Mouse (Mus musculus): Measurements from ENCODE around the gene Cxcl9. TPM values are rescaled to one million over a fixed set of nuclear protein-coding genes. Genes with fewer than 3 reads are reported as not detected.
"Not testable (repeated sequence)": the region's sequence is repeated elsewhere in the genome, so short reads cannot be mapped to it uniquely, and the experiment has no call there.

Cxcl9 gene
- polyA plus RNA-seq, 1 experiment from 2014 or later, result not detected

GRCm38 (mm10) chr5:92368392-92368791 lies 40.5 kb upstream of the Cxcl9 start:
- Histone ChIP-seq H3K9me3 (ENCODE audit: control insufficient read depth, low read length) (no peaks in the 10 kb centered on the region), H3K9ac (replicated peaks; ENCODE audit: low read depth, low read length) (no peak overlapping the region), H3K27me3 (replicated peaks; ENCODE audit: control insufficient read depth, insufficient read depth, low read length) (no peaks in the 10 kb centered on the region), H3K4me3 (replicated peaks; ENCODE audit: low read length) (no peak overlapping the region), H3K27ac (ENCODE audit: low read length) (no peak overlapping the region), H3K4me2 (ENCODE audit: low read length) (no peak overlapping the region), H3K4me1 (replicated peaks; ENCODE audit: control insufficient read depth, insufficient read depth, low read length) (peaks cover 9% of the 10 kb centered on the region), H3K36me3 (ENCODE audit: control insufficient read depth, insufficient read depth) (no peaks in the 10 kb centered on the region)
- WGBS, result 62% methylated on average over 10 of the region's 10 CpGs
- ATAC-seq, result no peak

DNA sequence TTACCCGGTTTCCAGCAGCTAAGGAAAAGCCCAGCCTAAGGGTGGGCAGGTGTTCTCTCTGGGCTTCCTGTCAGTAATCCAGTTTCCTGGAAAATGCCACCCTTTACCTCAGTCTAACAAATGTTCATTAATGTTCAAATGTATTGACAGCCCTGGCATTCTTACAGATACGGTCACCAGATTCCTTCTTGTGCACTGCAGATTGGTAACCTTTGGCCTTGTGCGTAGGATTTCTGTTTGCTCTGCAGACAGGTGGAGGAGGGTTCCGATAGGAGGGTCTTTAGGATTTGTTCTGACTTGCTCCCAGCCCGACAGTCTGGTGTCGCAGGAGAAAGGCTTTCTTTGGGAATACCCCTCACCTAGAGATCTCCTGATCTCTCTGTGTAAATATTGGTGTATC lies 38.7 kb upstream of the Cxcl9 start:
- Histone ChIP-seq H3K27me3 (replicated peaks; ENCODE audit: control insufficient read depth, insufficient read depth, low read length) (no peaks in the 10 kb centered on the region), H3K27ac (ENCODE audit: low read length) (no peak overlapping the region), H3K36me3 (ENCODE audit: control insufficient read depth, insufficient read depth) (no peaks in the 10 kb centered on the region), H3K4me3 (replicated peaks; ENCODE audit: low read length) (no peak overlapping the region), H3K9me3 (ENCODE audit: control insufficient read depth, low read length) (no peaks in the 10 kb centered on the region), H3K4me2 (ENCODE audit: low read length) (no peak overlapping the region), H3K9ac (replicated peaks; ENCODE audit: low read depth, low read length) (no peak overlapping the region), H3K4me1 (replicated peaks; ENCODE audit: control insufficient read depth, insufficient read depth, low read length) (peaks cover 9% of the 10 kb centered on the region)
- no peak for ATAC-seq
- 86% methylated on average over 6 of the region's 6 CpGs for WGBS

DNA sequence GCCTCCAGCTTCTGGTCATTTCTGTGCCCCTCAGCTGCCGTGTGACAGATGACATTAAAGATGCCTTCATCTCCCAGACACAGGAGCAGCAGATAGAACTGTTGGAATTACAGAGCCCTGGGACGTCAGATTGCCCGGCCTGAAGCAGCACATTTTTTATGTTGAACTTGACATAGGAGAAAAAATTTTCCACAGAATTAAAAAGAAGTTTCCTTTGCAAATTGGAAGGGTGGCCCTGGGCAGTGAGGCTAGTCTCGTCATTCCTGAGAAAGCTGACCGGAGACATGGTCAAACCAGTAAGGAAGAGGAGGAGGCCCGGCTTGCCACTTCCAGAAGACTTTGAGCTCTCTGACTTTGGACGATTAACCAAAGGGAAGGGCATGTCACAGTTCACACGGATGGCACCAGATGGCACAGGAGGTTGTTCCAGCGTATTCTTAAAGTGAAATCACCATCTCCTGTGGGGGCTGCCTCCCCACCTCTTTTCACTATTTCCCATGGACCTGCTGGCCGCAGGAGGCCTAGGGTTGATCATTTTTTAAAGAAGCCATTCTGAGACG lies 37.3 kb upstream of the Cxcl9 start:
- Histone ChIP-seq H3K27me3 (replicated peaks; ENCODE audit: control insufficient read depth, insufficient read depth, low read length) (no peaks in the 10 kb centered on the region), H3K9me3 (ENCODE audit: control insufficient read depth, low read length) (no peaks in the 10 kb centered on the region), H3K4me1 (replicated peaks; ENCODE audit: control insufficient read depth, insufficient read depth, low read length) (peaks cover 3% of the 10 kb centered on the region), H3K4me2 (ENCODE audit: low read length) (no peak overlapping the region), H3K27ac (ENCODE audit: low read length) (no peak overlapping the region), H3K36me3 (ENCODE audit: control insufficient read depth, insufficient read depth) (no peaks in the 10 kb centered on the region), H3K4me3 (replicated peaks; ENCODE audit: low read length) (no peak overlapping the region), H3K9ac (replicated peaks; ENCODE audit: low read depth, low read length) (no peak overlapping the region)
- 79% methylated on average over 11 of the region's 11 CpGs for WGBS
- no peak for ATAC-seq

- 92% methylated on average over 5 of the region's 5 CpGs for WGBS
- Histone ChIP-seq H3K4me2 (ENCODE audit: low read length) (no peak overlapping the region), H3K27ac (ENCODE audit: low read length) (no peak overlapping the region), H3K27me3 (replicated peaks; ENCODE audit: control insufficient read depth, insufficient read depth, low read length) (no peaks in the 10 kb centered on the region), H3K9me3 (ENCODE audit: control insufficient read depth, low read length) (no peaks in the 10 kb centered on the region), H3K4me3 (replicated peaks; ENCODE audit: low read length) (no peak overlapping the region), H3K36me3 (ENCODE audit: control insufficient read depth, insufficient read depth) (no peaks in the 10 kb centered on the region), H3K9ac (replicated peaks; ENCODE audit: low read depth, low read length) (no peak overlapping the region), H3K4me1 (replicated peaks; ENCODE audit: control insufficient read depth, insufficient read depth, low read length) (no peaks in the 10 kb centered on the region)
- ATAC-seq, result no peak
Observed at GRCm38 (mm10) chr5:92364011-92364410, 36.1 kb upstream of the Cxcl9 start.

GRCm38 (mm10) chr5:92363179-92363578 lies 35.3 kb upstream of the Cxcl9 start:
- 6% methylated on average over 4 of the region's 4 CpGs for WGBS
- Histone ChIP-seq H3K27ac (ENCODE audit: low read length) (no peak overlapping the region), H3K4me3 (replicated peaks; ENCODE audit: low read length) (no peak overlapping the region), H3K27me3 (replicated peaks; ENCODE audit: control insufficient read depth, insufficient read depth, low read length) (no peaks in the 10 kb centered on the region), H3K4me1 (replicated peaks; ENCODE audit: control insufficient read depth, insufficient read depth, low read length) (no peaks in the 10 kb centered on the region), H3K36me3 (ENCODE audit: control insufficient read depth, insufficient read depth) (no peaks in the 10 kb centered on the region), H3K9me3 (ENCODE audit: control insufficient read depth, low read length) (no peaks in the 10 kb centered on the region), H3K9ac (replicated peaks; ENCODE audit: low read depth, low read length) (no peak overlapping the region), H3K4me2 (ENCODE audit: low read length) (no peak overlapping the region)
- no peak for ATAC-seq

DNA sequence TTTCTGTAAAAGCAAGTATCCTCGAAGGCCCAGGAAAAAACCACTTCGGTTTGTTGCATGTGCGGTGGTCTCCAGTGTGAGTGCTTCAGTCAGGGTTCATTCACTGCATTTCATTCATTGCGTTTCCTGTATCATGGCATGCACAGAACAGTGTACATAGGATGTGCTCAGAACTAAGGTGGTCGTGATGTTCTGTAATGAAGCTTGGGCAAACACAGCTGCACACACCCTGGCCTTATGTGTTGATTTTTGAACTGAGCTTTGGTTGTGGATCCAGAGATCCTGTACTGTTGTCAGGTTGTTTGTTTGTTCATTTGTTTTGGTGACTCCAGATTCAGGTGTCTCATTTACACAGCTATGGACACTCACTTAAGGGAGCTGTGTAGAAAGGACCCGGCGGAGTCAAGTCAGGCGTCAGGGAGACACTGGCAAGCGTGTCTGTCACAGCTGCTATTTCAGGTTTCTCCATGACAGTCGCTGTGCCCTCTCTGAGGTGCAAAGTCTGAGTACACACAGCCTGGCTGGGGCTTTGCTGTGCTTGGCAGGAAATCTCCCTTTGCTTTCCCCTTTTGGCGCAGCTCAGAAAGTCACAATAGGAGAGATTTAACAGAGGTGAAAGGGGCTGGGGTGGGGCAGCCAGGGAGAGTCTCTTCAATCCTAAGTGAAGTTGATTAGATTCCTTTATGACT lies 31.0 kb upstream of the Cxcl9 start:
- H3K9me3 ChIP-seq (ENCODE audit: control insufficient read depth, low read length), result no peaks in the 10 kb centered on the region
- no peak overlapping the region for H3K9ac ChIP-seq (replicated peaks; ENCODE audit: low read depth, low read length)
- H3K27ac ChIP-seq (ENCODE audit: low read length), result no peak overlapping the region
- H3K4me1 ChIP-seq (replicated peaks; ENCODE audit: control insufficient read depth, insufficient read depth, low read length), result no peaks in the 10 kb centered on the region
- no peaks in the 10 kb centered on the region for H3K27me3 ChIP-seq (replicated peaks; ENCODE audit: control insufficient read depth, insufficient read depth, low read length)
- ATAC-seq, result no peak
- H3K4me3 ChIP-seq (replicated peaks; ENCODE audit: low read length), result no peak overlapping the region
- no peaks in the 10 kb centered on the region for H3K36me3 ChIP-seq (ENCODE audit: control insufficient read depth, insufficient read depth)
- 76% methylated on average over 11 of the region's 11 CpGs for WGBS
- H3K4me2 ChIP-seq (ENCODE audit: low read length), result no peak overlapping the region

DNA sequence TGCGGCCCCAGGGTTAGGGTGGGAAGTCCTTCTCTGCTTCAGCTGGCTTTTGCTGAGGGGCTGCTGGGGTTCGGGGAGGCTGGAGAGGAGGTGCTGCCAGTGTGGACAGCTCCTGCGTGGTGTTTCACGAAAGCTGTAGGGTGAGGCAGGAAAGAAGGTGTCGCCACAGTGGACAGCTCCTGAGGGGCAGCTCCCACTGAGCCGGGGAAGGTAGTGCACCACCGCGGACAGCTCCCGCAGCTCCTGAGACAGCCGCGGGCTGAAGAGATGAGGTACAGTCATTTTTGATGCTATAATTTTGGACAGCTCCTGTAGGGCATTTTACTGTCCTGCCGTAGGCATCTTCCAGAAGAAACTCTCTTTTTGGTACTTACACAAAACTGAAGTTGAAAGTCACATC lies 30.2 kb upstream of the Cxcl9 start:
- Histone ChIP-seq H3K36me3 (ENCODE audit: control insufficient read depth, insufficient read depth) (no peaks in the 10 kb centered on the region), H3K9ac (replicated peaks; ENCODE audit: low read depth, low read length) (no peak overlapping the region), H3K4me1 (replicated peaks; ENCODE audit: control insufficient read depth, insufficient read depth, low read length) (no peaks in the 10 kb centered on the region), H3K27me3 (replicated peaks; ENCODE audit: control insufficient read depth, insufficient read depth, low read length) (no peaks in the 10 kb centered on the region), H3K4me2 (ENCODE audit: low read length) (no peak overlapping the region), H3K4me3 (replicated peaks; ENCODE audit: low read length) (no peak overlapping the region), H3K27ac (ENCODE audit: low read length) (no peak overlapping the region), H3K9me3 (ENCODE audit: control insufficient read depth, low read length) (no peaks in the 10 kb centered on the region)
- ATAC-seq, result no peak
- 62% methylated on average over 11 of the region's 12 CpGs for WGBS

DNA sequence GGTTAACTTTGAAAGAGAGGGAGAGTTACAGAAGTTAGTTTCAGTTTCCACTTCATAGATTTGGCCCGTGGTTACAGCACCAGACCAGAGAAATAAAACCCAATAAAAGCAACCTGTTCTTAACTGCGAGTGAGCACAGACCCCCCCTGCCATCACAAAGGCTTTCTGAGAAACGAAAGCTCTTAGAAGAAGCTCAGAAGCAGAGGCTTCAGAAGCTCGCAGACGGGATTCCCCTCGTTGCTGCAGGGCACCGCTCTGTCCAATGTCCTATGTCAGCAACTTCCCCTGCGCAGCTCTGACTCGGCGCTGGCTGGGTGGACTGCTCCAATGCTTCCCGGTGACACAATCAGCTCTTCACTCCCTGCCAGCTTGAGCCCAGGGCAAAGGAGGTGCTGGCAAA lies 25.6 kb upstream of the Cxcl9 start:
- WGBS, result 54% methylated on average over 11 of the region's 11 CpGs
- Histone ChIP-seq H3K9me3 (ENCODE audit: control insufficient read depth, low read length) (no peaks in the 10 kb centered on the region), H3K9ac (replicated peaks; ENCODE audit: low read depth, low read length) (no peak overlapping the region), H3K4me1 (replicated peaks; ENCODE audit: control insufficient read depth, insufficient read depth, low read length) (peaks cover 3% of the 10 kb centered on the region; the same call in 1 of the 2 replicates), H3K27me3 (replicated peaks; ENCODE audit: control insufficient read depth, insufficient read depth, low read length) (no peaks in the 10 kb centered on the region), H3K4me2 (ENCODE audit: low read length) (peak overlapping the region; percentile 22), H3K4me3 (replicated peaks; ENCODE audit: low read length) (no peak overlapping the region), H3K36me3 (ENCODE audit: control insufficient read depth, insufficient read depth) (no peaks in the 10 kb centered on the region), H3K27ac (ENCODE audit: low read length) (no peak overlapping the region)
- no peak for ATAC-seq

GRCm38 (mm10) chr5:92352716-92353115 lies 24.8 kb upstream of the Cxcl9 start:
- H3K36me3 ChIP-seq (ENCODE audit: control insufficient read depth, insufficient read depth); H3K9me3 ChIP-seq (ENCODE audit: control insufficient read depth, low read length); ATAC-seq; H3K4me1 ChIP-seq (replicated peaks; ENCODE audit: control insufficient read depth, insufficient read depth, low read length); H3K9ac ChIP-seq (replicated peaks; ENCODE audit: low read depth, low read length); H3K4me2 ChIP-seq (ENCODE audit: low read length); H3K4me3 ChIP-seq (replicated peaks; ENCODE audit: low read length); H3K27ac ChIP-seq (ENCODE audit: low read length); H3K27me3 ChIP-seq (replicated peaks; ENCODE audit: control insufficient read depth, insufficient read depth, low read length): not testable (repeated sequence)
- WGBS, result 79% methylated on average over 4 of the region's 4 CpGs

Data from forebrain, embryonic 16.5 days (tissue).